Mouse (Mus musculus) ovary, postnatal 10 days (tissue): ENCODE measurements around the gene Vti1a.

Source experiments
- DNase-seq: peaks from one replicate; pipeline ENCODE4 v3.0.0; 2022; ENCODE audit warnings: low spot score

Gene Vti1a

DNA sequence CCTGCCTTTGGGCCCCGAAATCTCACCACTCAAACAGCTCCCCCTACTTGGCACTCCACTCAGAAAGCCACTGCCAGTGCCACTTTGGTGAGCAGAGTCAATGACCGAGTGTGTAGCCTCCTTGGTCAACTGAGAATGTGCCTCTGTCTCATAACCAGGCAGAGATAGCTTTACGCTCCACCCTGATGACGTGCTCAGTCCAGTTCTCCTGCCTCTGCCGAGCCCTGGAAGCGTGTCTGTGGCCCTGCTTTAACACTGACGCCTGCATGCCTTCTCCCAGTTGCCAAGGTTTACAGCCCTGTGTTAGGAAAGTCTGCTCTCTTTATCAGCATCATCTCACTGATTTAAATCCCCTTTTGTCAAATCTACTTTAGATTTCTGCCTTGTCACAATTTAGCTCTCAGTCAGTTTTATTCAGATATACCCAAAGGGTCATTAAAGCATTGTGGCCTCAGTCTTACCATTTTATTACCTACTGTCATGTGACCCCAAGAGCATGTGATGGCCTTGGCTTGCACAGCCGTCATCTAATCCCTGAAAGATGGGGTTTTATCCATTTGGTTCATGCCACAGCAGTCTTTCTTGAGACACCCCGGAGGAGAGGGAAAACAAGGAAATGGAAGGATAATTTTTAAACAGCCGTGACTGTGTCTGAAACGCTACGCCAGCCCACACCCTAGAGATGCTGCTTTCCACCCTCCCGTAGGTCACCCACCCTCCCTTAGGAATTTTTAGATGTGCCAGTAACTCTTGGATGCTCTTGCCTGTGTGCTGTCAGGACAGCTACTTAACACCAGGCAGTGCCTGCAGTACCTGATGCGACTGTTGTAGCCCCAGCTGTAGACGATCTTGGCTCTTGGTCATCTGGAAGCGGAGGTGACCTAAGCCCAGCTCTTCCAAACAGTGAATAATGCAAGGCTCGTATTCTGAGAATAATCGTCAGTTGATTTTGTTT, 269.5 kb downstream of the Vti1a start:
- DNase-seq = no peak

DNA sequence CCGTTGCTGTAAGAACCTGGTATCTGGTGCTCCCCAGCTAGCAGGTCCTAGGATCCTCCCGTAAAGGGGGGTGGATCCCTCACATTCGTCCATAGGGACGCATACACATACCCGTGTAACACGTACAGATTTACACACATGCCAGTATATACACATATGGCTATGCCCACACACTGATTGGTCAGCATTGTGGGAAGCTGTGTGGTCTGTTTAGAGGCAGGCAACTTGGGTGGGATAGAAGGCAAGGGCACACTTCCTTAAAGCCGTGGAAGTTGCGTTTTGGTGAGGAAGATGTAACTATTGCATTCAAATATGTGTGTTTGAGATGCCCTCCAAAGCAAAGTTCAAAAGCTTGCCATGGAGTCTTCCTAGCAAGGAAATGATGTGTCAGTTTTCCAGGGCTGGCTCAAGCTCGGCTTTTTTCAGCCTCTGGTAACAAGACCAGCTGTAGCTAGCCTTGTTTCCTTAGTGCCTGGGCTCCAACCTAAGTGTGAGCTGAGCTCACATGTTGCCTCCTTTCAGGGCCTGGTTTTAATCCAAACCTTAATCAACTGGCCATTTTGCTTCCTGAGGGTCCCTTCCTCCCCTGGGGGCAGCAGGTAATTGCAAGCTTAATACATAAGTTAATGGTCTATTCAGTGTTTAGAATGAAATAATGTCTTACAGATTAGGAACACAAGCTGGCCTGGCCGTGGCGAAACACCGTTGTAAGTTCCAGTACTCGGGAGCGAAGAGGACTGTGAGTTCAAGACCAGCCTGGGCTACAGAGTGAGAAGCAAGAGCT, 271.7 kb downstream of the Vti1a start:
- DNase-seq = no peak

DNA sequence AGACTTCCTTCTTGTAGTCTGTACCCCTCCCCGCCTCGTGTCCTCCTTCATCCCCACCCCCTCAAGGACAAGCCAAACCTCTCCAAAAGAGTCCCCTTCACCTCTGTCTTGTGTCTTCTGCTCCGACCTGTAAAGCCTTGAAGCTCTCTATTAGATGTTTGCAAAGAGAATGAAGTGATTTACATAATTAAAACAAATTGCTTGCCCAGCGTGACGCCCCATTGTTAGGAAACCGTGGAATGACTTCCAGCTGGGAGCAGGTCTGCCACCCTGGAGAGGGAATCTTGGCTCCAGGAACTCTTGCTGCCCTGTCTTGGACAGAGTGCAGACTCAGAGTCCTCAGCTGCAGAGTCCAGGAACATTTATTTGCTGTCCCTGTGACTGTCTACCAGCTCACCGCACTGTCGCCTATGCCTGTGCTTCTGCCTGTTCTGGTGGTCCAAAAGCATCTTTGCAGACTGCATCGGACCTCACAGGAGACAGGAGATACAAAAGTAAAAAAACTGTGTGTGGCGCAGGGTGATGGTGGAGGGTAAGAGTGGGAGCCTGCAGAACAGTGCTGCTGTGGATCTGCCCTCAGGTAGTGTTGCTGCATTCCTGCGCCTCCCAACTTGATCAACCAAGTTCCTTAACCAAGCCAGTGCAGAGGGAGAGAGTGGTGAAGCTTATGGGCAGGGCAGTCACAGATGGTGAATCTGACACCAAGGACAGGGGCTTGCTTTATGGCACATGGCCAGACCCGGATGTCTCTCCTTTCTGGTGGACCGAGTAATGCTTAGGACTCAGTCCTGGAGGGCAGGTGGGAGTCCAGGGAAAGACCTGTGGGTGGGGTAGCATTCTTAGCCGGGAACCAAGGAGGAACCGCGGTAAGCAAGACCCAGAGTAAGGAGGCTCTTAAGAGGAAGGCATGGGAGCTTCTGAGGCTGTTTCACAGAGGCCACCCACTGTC, 273.1 kb downstream of the Vti1a start:
- no peak for DNase-seq

- DNase-seq = no peak
These were observed 277.0 kb downstream of the Vti1a start for GRCm38 (mm10) chr19:55592876-55593691.

GRCm38 (mm10) chr19:55593729-55594444, 277.8 kb downstream of the Vti1a start:
- DNase-seq = no peak

GRCm38 (mm10) chr19:55594451-55594850, 278.4 kb downstream of the Vti1a start:
- DNase-seq = no peak

- DNase-seq = no peak
These were observed 280.0 kb downstream of the Vti1a start for GRCm38 (mm10) chr19:55595945-55596649.

DNA sequence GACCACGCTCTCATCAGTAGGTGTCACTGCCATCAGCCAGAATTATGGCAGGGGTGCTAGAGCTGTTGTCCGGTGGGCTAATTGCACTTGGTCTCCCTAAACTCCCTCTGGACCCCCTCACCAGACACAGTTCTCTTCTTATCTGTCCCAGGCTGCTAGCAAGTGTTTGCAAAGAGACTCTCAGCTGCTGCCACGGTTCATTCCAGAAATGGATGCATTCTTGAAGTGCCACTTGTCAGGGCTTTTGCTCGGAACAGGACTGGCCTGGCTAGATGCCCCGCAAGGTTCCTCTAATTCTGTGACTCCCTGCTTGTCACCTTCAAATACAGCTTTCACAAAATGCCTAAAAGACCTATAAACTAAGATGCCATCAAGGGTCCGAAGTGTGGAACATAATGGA, 280.7 kb downstream of the Vti1a start:
- no peak for DNase-seq

GRCm38 (mm10) chr19:55597296-55597695, 281.2 kb downstream of the Vti1a start:
- no peak for DNase-seq

DNA sequence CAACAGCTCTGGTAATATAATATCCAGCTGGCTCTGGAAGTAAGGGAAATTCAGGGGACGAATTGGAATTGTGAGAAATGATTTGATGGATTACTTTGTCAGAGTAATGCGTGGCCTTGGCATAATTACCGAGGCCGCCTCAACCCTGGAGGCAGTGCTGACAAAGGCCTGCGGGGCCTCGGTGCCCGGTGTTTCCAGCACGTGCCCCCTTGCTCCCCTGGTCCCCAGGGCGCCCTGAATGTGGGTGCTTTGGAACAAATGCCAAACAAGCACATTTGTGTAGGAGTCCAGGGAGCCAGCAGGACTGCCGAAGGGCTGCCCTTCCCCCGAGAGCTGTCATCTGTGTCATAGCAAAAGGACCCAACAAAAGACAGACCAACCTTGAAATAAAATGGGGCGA, 281.9 kb downstream of the Vti1a start:
- no peak for DNase-seq

DNA sequence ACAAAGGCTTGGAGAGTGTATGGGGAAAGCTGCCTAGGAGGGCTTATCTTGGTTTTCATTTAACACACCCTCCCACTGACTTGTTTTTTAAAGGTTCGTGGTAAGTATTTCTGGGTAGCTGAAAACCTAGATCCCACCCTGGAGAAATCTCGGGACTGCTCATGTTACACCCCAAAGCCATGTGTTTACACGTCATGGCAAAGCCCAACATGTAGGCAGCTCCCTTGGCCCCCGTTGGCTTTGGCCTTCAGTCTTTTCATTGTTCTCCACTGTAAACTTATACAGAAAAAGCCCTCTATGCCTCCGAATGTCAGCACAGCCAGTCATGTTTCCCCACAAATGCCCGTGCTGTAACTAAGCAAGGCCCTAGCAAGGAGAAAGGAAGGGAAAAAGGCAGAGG, 283.0 kb downstream of the Vti1a start:
- no peak for DNase-seq

- DNase-seq = no peak
These were observed 291.6 kb downstream of the Vti1a start for GRCm38 (mm10) chr19:55607725-55608124.

DNA sequence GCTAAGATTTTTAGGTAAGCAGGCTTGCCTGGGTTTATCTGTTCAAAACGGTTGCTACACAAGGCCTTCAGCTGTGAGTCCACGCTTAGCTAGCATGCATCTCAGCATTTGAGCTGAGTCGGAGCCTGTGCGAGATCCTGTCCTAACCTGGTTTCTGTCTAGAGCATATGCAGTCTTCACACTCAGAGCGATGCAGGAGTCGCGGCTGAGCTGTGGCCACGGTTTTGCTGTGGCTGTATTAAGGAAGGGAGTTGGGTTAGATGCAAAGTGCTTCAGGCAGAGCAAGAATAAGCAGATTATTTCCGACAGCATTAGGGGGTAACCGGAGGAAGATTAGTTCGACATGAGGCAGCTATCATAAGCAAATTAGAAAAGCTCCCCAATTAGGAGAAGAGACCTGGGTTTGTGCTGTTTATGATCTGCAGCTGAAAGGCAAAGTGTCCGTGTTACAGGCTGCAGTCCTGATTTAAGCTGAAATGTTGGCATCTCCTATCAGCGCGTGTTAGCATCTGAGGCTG, 292.8 kb downstream of the Vti1a start:
- no peak for DNase-seq

GRCm38 (mm10) chr19:55609806-55610205, 293.7 kb downstream of the Vti1a start:
- DNase-seq = no peak

DNA sequence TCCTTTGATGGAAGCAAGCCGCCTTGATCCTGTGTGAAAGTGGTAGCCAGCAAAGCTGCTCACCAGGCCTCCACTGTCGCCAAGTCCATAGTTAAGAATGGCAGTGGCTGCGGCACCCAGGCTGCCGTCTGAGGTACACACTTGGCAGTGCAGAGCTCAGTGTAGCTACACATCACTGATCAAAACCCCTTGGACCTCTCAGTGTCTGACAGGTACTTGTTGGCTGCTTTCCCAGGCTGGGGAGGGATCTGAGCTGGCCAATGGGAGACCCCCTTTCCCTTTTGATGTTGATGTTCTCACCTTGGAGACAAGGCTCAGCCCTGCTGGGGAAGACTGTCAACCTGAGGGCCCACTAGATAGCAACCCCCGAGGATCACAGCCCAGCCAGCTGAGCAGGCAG, 299.6 kb downstream of the Vti1a start:
- no peak for DNase-seq

- no peak for DNase-seq
These were observed 300.2 kb downstream of the Vti1a start for GRCm38 (mm10) chr19:55616276-55616675.

- DNase-seq = no peak
These were observed 300.8 kb downstream of the Vti1a start for GRCm38 (mm10) chr19:55616937-55617336.

DNA sequence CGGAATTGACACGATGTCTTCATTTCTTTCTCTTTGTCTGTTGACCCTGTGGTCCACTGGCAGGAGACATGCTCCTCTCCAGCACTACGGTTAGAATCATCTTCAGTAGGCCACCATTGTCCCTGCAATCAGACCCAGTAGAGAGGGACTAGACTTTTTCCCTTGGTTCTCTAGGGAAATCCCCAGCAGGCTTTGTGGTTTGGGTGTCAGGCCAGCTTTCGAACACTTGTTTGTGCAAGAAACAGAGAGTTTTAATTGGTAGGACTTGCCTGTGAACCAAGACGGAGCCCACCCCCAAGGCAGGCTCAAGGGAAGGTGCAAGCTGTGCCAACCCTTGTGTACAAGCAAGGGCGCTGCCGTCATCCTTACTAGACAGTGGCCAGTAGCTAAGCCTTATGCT, 302.5 kb downstream of the Vti1a start:
- no peak for DNase-seq

DNA sequence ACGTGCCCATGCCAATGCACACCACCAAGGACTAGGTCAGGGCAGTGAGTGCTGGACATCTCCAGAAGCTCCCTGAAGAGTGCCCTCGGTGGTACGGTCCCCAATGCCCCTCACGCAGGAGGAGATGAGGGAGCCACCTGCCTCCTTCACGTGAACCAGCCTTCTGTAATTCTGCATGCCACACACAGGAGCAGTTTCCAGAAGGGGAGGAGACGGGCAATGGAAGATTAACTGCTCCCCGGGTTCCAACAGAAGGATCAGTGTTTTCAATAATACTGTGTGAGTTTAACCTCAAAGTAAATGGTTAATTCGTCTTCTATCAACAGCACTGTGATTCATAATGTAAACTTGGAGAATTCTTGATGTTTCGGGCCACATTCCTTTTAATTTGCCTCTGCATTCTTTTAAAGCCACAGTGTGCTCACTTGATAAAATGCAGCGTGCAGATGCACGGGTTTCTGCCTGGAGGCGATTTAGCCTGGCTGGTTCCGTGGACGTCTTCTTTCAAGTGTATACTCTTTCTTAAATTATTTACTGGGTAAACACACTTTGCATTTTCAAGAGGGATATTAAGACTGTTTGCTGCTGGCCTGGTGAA, 304.4 kb downstream of the Vti1a start:
- no peak for DNase-seq
